Mouse (Mus musculus) embryonic stem cell, embryonic (primary cell): ENCODE measurements around the gene Esrrg.

ENCODE experiments used
- CTCF ChIA-PET, 4 experiments: fragments of 300-600 bp in 2 of 4; fragments of 350-600 bp in 2 of 4; sonication (Branson Sonifier 250); formaldehyde crosslinking; loops; one replicate each; lab custom pipeline; 2022; ENCODE audit warnings: inconsistent platforms in 2 of 4; lab: Charles Lee
- POLR2A ChIA-PET, 4 experiments: fragments of 300-600 bp in 2 of 4; fragments of 350-600 bp in 2 of 4; sonication (Branson Sonifier 250); formaldehyde crosslinking; loops; one replicate each; lab custom pipeline; 2022; ENCODE audit warnings: antibody characterized with exemption in 4 of 4, inconsistent platforms in 1 of 4; lab: Charles Lee

The Esrrg gene

GRCm38 (mm10) chr1:187911201-187911600, 302.6 kb downstream of the Esrrg start:
- ChIA-PET POLR2A (no interaction called here), CTCF (no interaction called here)

- CTCF ChIA-PET = interaction anchor here in 1 of 4 experiments (1.0 to 1.6 kb wide), 2 partner anchors 56 to 137 kb away, joined by 3 read pairs; no protein-coding TSS in a partner anchor
- POLR2A ChIA-PET = interaction anchor here in 2 of 4 experiments (0.7 to 1.2 kb wide), 3 partner anchors 8 to 131 kb away, joined by 3 to 4 read pairs (median 3); no protein-coding TSS in a partner anchor
Observed at GRCm38 (mm10) chr1:187918303-187918702, 309.7 kb downstream of the Esrrg start.

DNA sequence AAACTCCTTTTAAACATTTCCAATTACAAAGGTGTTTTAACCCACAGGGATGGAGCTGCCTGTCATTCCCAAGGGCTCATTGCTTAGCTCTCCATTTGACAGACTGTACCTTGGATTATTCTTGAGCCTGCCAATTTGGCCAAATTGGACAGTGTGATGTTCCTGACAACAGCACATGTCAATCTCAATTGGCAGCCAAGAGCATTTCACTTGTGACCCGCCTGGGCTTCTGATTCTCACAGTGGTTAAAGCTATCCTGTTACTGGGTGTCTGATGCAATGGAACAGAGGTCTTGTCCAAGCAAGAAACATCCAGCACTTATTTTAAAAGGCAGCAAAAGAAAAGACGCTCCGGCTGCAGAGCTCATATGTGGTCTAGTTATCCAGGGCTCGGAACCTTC, 310.3 kb downstream of the Esrrg start:
- ChIA-PET CTCF (interaction anchor here in 1 of 4 experiments (1.6 kb wide), 1 partner anchor 56 kb away, joined by 3 read pairs; no protein-coding TSS in a partner anchor), POLR2A (interaction anchor here in 2 of 4 experiments (0.7 to 1.2 kb wide), 3 partner anchors 9 to 131 kb away, joined by 3 to 4 read pairs (median 3); no protein-coding TSS in a partner anchor)

- POLR2A ChIA-PET = no interaction called here
- CTCF ChIA-PET = no interaction called here
Observed at GRCm38 (mm10) chr1:187920156-187920777, 311.7 kb downstream of the Esrrg start.

DNA sequence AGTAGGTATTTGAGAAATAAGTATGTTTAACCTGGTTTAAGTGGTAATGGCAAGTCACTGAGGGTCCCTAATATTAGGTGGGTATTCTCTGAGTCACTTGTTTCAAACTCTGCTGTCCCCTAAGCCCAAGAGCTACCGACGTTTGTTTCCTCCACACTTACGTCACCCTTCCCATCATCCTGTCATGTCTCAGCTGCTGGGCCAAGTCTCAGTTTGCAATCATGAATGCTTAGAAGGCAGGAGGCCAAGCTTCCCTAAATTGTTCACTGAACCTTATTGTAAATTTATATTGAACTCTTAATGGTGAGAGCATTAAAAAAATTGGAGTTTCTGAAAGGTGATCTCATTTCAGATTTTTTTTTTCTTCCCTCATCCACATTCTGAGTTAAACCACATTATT, 322.6 kb downstream of the Esrrg start:
- ChIA-PET POLR2A (no interaction called here), CTCF (no interaction called here)

DNA sequence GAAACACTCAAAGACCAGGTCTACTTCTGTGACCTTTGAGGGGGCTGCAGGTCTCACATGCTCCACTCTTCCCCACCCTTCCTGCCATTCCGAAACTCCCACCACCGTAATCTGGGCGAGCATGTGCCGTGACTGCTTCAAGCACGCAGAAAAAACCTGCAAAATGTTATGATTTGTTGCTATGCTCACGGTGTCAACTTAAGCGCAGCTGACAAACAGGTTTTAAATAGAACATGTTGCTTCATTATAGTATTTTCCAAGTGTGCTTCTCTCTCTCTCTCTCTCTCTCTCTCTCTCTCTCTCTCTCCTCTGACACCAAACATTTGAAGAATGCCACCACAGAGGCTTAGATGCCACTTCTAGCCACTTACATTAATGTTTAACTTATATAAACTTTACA, 330.1 kb downstream of the Esrrg start:
- POLR2A ChIA-PET = interaction anchor here in 1 of 4 experiments (0.6 kb wide), 1 partner anchor 795 kb away, joined by 3 read pairs; no protein-coding TSS in a partner anchor

DNA sequence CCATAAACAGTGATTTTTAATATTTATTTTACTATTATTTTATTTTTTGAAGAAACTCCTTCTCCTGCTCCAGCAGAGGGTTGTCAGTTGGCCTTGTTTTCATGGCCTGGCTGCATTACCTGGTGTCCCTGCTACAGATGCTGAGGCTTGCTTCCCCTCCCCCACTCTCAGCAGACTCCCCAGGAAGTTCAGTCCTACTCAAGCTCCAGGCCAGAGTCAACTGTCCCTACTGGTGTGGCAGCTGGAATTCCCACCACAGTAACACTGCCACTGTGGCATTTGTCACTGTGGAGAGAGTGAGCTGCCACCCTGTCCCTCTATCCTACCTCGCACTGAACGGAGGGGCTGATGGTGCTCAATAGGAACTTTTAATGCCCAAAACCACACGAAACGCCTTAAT, 330.5 kb downstream of the Esrrg start:
- POLR2A ChIA-PET = interaction anchor here in 1 of 4 experiments (0.6 kb wide), 1 partner anchor 795 kb away, joined by 3 read pairs; no protein-coding TSS in a partner anchor
- CTCF ChIA-PET = no interaction called here

More for the DNA sequence above, 330.1 kb downstream of the Esrrg start:
- CTCF ChIA-PET = no interaction called here

- ChIA-PET POLR2A (no interaction called here), CTCF (no interaction called here)
Observed at GRCm38 (mm10) chr1:187951506-187951905, 342.9 kb downstream of the Esrrg start.

DNA sequence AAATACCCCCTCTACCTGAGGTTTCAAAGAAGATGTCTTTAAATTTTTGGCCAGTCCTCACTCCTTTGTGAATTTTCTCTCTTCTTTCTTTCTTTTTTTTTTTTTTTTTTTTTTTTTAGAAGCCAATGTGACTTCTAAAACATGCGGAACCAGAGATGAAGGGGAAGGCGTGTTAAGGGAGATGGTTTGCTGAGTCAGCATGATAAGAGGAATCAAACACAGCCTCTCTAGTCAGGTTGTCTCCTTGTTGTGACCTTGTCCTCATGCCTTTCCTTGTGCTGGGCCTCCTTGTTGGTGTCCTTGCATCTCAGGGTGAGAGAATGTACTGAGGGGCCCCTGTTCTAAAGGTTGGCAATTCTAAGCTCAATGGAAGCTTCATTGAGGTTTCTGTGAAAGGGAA, 348.1 kb downstream of the Esrrg start:
- POLR2A ChIA-PET = no interaction called here
- CTCF ChIA-PET = no interaction called here

GRCm38 (mm10) chr1:187959192-187959591, 350.6 kb downstream of the Esrrg start:
- ChIA-PET POLR2A (no interaction called here), CTCF (no interaction called here)

DNA sequence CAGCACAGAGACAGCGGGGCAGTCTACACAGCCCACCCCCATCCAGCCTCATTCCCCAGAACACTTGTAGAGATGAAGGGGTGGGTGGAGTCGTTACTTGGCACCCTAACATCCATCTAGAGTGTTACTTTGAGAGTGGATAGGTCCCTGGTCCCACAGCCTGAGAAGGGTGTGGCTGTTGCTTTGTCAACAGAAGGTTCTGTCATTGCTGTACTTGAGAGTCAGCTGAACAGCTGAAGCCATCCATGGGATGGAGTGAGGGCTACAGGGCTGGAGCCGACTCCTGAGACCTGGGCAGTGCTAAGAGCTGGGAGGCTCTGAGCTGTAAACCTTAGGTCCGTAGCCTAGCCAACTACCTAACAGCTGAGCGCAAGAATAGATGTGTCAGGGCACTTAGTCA, 352.9 kb downstream of the Esrrg start:
- CTCF ChIA-PET = no interaction called here
- POLR2A ChIA-PET = interaction anchor here in 1 of 4 experiments (0.7 kb wide), 1 partner anchor 82 kb away, joined by 3 read pairs; no protein-coding TSS in a partner anchor

DNA sequence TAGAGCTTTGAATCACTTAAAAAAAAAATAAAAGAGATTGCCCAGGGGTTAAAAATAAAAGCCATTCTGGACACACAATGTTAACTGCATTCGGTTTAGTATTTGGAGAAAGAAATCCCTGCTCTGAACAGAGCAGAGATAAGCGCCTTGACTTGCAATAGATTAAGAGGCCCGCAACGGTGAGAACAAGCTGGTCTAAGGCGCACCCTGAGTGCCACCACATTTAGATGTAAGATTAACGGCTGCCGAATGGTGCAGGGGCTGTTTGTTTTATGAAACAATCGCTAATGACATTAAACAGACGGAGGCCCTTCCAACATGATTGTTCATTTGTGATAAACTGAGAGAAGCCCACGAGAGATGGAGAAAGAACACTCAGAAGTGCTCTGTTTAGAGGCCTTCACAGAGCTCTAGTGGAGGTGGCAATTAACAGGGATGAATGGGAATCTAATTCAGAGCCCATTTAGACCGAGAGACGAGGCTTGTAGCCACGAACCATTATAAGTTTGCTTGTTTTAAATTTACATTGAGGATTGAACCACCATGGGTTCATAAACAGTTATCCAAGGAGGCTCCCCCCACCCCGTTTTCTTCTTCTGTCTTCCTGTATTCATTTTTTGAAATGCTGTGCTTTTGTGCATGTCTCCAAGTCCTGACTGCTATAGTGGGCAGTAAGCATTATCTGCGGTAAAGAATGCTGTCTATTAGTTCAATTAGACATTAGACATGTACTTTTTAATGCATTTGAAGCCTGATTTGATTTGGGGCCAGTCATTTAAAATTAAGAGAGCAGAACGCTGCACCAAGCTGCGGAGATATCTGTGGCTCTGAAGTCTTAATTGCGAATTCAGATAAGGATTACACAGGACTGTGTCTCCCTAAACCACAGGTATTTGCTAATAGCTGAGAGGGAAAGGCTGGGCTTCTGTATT, 356.5 kb downstream of the Esrrg start:
- POLR2A ChIA-PET = no interaction called here
- CTCF ChIA-PET = no interaction called here

DNA sequence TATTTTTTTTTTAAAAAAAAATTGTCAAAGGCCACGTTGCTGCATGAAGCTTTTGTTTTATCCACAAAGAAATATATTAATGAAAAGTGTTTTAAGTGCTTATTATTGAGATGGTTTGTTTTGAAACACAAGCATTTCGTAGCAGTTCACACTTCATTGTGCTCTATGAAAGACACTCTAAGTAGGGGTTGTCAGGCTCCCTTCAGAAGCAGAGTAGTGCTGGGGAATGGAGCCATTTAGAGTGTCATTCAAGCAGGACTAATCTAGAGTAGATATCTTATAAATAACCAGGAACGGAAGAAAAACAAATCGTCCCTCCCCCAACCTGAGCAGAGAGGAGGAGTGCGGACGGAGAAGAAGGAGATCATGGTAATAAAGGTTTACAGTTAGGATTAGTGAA, 357.3 kb downstream of the Esrrg start:
- POLR2A ChIA-PET = no interaction called here
- CTCF ChIA-PET = no interaction called here

DNA sequence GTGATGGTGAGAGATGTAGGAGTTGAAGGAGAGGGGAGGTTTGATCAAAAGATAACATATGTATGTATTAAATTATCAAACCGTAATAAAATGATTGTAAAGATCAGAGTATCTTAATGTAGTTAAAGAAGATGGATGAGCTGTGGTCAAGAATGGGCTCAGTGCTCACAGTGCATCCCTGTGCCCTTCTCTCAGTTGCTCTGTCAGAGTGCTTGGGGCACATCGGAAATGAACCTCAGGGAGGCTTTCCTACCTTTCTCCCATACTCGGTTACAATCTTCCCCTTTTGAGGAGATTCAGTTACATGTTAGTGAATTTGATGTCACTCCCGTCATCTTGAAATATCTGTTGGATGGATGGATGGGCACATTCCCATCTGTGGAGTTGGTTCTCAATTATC, 359.8 kb downstream of the Esrrg start:
- ChIA-PET POLR2A (no interaction called here), CTCF (no interaction called here)

DNA sequence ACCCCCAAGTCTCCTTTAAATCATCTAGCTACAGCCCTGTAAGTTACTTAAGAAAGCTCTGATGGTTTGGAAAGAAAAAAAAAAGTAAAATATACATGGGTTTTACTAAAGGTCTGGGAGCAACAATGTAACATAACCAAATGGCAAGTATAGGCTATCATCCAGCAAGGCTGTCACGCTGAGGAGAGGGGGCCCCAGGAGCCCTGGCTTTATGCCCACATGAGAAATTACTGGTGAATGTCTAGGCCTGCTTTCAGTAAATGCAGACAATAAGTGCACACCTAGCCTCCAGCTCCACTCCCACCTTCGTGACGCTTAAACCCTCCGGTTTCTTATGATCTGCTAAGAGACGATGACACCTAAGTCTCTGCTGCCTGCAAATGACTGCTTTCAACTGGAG, 360.9 kb downstream of the Esrrg start:
- CTCF ChIA-PET = no interaction called here

DNA sequence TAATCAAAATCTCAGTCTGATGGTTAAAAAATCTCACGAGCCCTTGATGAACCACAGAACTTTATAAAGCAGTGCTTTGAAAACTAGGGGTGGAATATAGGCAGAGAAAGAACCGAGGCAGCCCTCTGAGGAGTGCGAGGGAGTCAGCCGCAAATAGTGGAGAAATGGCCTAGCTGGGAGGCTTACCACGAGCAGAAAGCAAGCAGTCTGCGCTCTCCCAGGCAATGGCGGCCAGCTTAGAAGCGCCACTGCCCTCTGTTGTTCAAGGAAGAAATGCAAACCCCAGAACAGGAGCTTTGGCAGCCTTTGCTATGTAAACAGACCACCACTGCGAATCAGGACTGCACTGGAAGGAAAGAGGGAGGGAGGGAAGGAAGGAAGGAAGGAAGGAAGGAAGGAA, 365.8 kb downstream of the Esrrg start:
- POLR2A ChIA-PET = no interaction called here
- CTCF ChIA-PET = interaction anchor here (0.5 to 1.3 kb wide), 13 partner anchors 56 to 523 kb away, joined by 3 to 8 read pairs (median 5); no protein-coding TSS in a partner anchor

More for the DNA sequence above, 360.9 kb downstream of the Esrrg start:
- POLR2A ChIA-PET = no interaction called here

- ChIA-PET POLR2A (no interaction called here), CTCF (interaction anchor here in 2 of 4 experiments (0.6 to 0.7 kb wide), 2 partner anchors 371 to 527 kb away, joined by 3 read pairs; no protein-coding TSS in a partner anchor)
Observed at GRCm38 (mm10) chr1:187975465-187976352, 367.1 kb downstream of the Esrrg start.

DNA sequence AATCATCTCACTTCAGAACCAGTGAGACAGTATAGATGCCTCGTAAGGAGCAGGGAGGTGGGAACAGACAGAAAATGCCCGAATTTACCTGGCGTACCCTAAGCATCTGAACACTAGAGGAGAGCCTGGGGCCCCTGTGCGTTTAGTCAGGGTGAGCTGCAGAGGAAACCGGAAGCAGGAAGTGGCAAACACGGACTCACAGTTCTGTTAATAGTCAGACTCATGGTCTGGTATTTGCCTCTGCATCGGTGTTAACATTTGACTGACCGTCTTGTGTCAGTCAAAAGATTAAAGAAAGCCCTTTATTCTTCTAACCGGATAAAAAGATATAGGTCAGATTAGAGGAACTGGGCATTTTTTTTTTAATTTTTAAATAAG, 367.8 kb downstream of the Esrrg start:
- ChIA-PET CTCF (interaction anchor here in 1 of 4 experiments (0.6 kb wide), 1 partner anchor 371 kb away, joined by 3 read pairs; no protein-coding TSS in a partner anchor), POLR2A (no interaction called here)

- ChIA-PET CTCF (interaction anchor here in 1 of 4 experiments (0.6 kb wide), 1 partner anchor 40 kb away, joined by 3 read pairs; no protein-coding TSS in a partner anchor), POLR2A (interaction anchor here in 1 of 4 experiments (0.7 kb wide), 1 partner anchor 521 kb away, joined by 3 read pairs; no protein-coding TSS in a partner anchor)
Observed at GRCm38 (mm10) chr1:187981028-187981427, 372.4 kb downstream of the Esrrg start.
